Mouse (Mus musculus) G1E (cell line): ENCODE results near the gene Szrd1. TPM values are rescaled to one million over a fixed set of nuclear protein-coding genes. Genes with fewer than 3 reads are reported as not detected.

Source experiments
- ATAC-seq: 2 replicates; pipeline ENCODE4 v1.8.0; 2016; ENCODE audit warnings: mild to moderate bottlenecking; ENCODE audit not compliant: insufficient number of reproducible peaks, poor library complexity, low FRiP score, severe bottlenecking; ENCODE audit errors: extremely low read depth
- DNase-seq: peaks from one replicate; pipeline ENCODE4 v3.0.0; 2012; ENCODE audit warnings: low spot score
- H3K27me3 ChIP-seq: 2 replicates; pipeline ENCODE4 v1.6.1; 2012; ENCODE audit warnings: mild to moderate bottlenecking, low read length, inconsistent platforms; ENCODE audit not compliant: insufficient read depth
- H3K36me3 ChIP-seq: replicated peaks from 2 replicates; pipeline ENCODE3; 2012; ENCODE audit warnings: mild to moderate bottlenecking, inconsistent platforms
- H3K4me1 ChIP-seq: 2 replicates; pipeline ENCODE4 v1.6.1; 2012; ENCODE audit warnings: low read depth, low read length, inconsistent platforms, mixed read lengths; ENCODE audit not compliant: insufficient read depth
- H3K4me3 ChIP-seq: 2 replicates; pipeline ENCODE4 v1.5.1; 2012; ENCODE audit warnings: low read depth, mild to moderate bottlenecking, inconsistent platforms, low read length, moderate library complexity, mixed read lengths
- H3K9me3 ChIP-seq: replicated peaks from 2 replicates; pipeline ENCODE4 v1.6.1; 2012; ENCODE audit warnings: inconsistent platforms
- CTCF ChIP-seq: IDR thresholded peaks from 2 replicates; pipeline ENCODE4 v1.5.1; 2012; ENCODE audit warnings: low read depth, low read length, inconsistent platforms, mixed read lengths
- GATA1 ChIP-seq: IDR thresholded peaks from 2 replicates; pipeline ENCODE4 v1.6.1; 2012; ENCODE audit warnings: borderline replicate concordance, low read length, inconsistent platforms, mixed read lengths
- GATA2 ChIP-seq: IDR thresholded peaks from 2 replicates; pipeline ENCODE4 v1.6.1; 2012; ENCODE audit warnings: low read depth, low read length, inconsistent platforms, borderline replicate concordance
- POLR2AphosphoS5 ChIP-seq: IDR thresholded peaks from 2 replicates; pipeline ENCODE4 v1.6.1; 2012; ENCODE audit warnings: low read depth, low read length, inconsistent platforms; ENCODE audit not compliant: insufficient replicate concordance
- TAL1 ChIP-seq: conservative IDR thresholded peaks from 2 replicates; pipeline ENCODE4 v1.6.1; 2012; ENCODE audit warnings: low read depth, low read length, inconsistent platforms, mixed read lengths
- polyA plus RNA-seq: library from polyadenylated mRNA; stranded (reverse); fragments of >175 nt; gene quantifications from 2 replicates; pipeline ENCODE4 v1.2.3, GENCODE M21; 2012
- total RNA-seq, 2 experiments: library from RNA; stranded (forward) in 1 of 2; stranded (reverse) in 1 of 2; fragments of 200-1000 nt in 1 of 2; fragments of >200 nt in 1 of 2; fragmentation: Nextera tagmentation in 1 of 2; gene quantifications; 2 replicates each; pipeline ENCODE4 v1.2.3; 2014 to 2017

The Szrd1 gene
- total and polyA plus RNA-seq, 3 experiments, result 37.2 to 150 (median 64.5) TPM

DNA sequence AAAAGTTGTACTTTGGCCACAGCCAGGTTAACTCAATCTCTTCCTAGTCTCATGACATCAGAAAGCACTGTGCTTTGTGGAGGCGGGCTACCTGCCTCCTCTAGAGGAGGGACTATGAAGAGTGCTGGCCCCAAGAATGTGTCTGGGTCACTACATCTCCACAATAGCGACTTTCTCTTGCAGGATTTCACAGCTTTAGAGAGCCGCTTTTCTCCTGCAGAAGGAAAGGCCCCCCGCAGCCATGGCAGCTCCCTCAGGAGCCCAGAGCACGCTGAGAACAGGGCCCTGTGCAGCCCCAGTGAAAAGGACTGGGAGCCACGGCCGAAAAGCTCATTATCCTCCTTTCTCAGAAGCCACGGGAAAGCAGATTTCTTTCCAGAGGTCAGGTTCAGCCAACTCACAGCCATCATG lies 5.5 kb downstream of the Szrd1 start:
- ATAC-seq (no peak), DNase-seq (no peak)
- no peaks in the 10 kb centered on the region for H3K27me3 ChIP-seq
- H3K9me3 ChIP-seq, result no peaks in the 10 kb centered on the region
- no peak overlapping the region for H3K4me3 ChIP-seq
- H3K4me1 ChIP-seq, result peaks cover 56% of the 10 kb centered on the region
- H3K36me3 ChIP-seq, result peaks cover 75% of the 10 kb centered on the region
- TF ChIP-seq POLR2AphosphoS5 (no peak), TAL1 (no peak), CTCF (no peak), GATA1 (no peak), GATA2 (no peak)

DNA sequence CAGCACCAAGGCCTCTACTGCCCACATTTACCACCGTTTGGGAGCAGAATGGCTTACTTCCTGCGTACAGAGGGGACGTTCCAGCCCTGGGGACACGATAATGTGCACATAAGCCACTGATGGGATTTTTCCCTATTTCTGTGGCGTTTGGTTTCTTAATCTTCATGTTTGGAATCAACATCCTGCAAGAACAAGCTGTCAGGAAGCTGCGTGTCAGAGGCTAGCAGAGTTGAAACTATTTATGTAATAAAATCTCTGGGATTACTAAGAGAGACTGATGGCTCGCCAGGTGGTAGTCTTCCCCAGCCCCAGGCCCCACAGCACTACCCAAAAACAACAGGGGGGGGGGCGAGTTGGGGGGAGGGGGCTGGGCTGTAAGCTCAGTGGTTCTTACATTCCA lies 6.3 kb downstream of the Szrd1 start:
- Histone ChIP-seq H3K4me1 (peaks cover 56% of the 10 kb centered on the region), H3K4me3 (no peak overlapping the region), H3K9me3 (no peaks in the 10 kb centered on the region), H3K27me3 (no peaks in the 10 kb centered on the region), H3K36me3 (peaks cover 76% of the 10 kb centered on the region)
- DNase-seq (no peak), ATAC-seq (no peak)
- no peak for TF ChIP-seq GATA1
- TF ChIP-seq TAL1, result no peak
- TF ChIP-seq GATA2, result no peak
- TF ChIP-seq POLR2AphosphoS5, result no peak
- no peak for TF ChIP-seq CTCF

DNA sequence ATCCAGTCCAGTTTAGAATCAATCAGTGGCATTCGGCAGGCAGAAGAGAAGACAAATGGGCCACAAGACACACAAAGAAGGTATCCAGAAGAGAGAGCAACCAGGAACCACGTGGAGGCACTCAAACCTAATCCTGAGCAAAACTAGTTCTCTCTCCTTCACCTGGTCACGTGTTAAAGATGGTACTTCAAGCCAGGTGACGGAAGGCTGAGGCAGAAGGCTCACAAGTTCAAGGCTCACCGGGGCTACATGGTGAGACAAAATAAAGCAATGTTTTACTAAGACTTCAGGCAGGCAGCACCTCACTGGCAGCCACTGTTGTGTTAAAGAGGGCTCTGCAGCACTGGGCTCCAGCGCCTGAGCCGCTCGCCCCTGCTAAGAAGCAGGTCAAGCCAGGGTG lies 7.4 kb downstream of the Szrd1 start:
- Histone ChIP-seq H3K27me3 (no peaks in the 10 kb centered on the region), H3K9me3 (no peaks in the 10 kb centered on the region), H3K4me3 (no peak overlapping the region), H3K36me3 (peaks cover 79% of the 10 kb centered on the region), H3K4me1 (peaks cover 52% of the 10 kb centered on the region)
- DNase-seq (no peak), ATAC-seq (no peak)
- TF ChIP-seq GATA2 (no peak), CTCF (no peak), TAL1 (no peak), POLR2AphosphoS5 (no peak), GATA1 (no peak)

DNA sequence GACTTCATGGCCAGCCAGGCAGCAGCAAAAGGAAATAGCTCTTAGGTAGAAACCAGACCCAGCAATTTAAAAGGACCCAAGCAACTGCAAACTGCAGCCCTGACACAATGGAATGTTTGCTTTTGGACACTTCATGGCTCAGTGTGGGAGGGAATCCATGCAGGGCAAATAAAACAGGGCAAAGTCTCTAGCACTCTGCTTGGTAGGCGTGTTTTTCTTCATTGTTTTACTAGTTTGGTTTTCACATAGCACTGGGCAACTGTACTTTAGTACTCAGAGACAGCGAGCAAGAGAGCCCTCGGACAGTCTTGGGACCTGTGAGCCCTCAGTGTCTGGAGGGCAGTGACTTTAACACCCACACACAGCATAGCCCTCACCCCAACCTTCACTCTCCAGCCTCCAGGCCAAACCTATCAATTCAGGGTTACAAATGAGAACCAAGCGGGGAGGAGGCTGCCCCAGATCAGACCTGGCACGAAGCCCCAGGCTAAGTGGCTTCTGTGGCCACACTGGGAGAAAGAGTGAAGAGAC lies 8.0 kb downstream of the Szrd1 start:
- TF ChIP-seq GATA2 (no peak), GATA1 (no peak), POLR2AphosphoS5 (no peak), TAL1 (no peak)
- H3K4me3 ChIP-seq, result no peak overlapping the region
- peaks cover 46% of the 10 kb centered on the region for H3K4me1 ChIP-seq
- no peak for ATAC-seq
- no peaks in the 10 kb centered on the region for H3K27me3 ChIP-seq
- no peaks in the 10 kb centered on the region for H3K9me3 ChIP-seq
- peaks cover 80% of the 10 kb centered on the region for H3K36me3 ChIP-seq
- DNase-seq, result no peak

DNA sequence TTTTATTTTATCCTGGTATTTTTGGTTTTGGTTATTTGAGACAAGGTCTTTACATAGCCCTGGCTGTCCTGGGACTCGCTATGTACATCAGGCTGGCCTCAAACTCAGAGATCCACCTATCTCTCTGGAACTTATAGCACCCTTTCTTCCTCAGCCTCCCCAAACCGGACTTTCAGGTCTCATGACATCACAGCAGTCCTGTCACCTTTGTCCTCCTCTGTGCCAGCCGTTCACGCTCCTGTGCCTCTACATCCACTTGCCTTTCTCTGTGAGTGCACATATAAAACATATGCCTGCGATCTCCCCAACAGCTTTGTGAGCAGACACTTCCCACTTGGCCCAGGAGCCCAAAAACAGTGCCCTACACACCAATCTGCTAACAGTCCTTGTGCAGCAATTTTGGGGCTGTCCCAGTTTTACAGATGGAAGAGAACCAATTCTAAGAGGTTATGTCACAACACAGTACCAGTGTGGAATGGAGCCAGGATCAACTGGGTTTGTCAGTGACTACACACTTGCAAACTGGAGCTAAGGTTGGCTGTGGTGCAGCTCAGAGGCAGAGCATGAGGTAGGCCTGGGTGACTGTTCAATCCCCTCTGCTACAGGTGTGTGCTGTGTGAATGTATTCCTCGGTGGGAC lies 8.8 kb downstream of the Szrd1 start:
- TF ChIP-seq CTCF (no peak), GATA1 (no peak), GATA2 (no peak), POLR2AphosphoS5 (no peak), TAL1 (no peak)
- DNase-seq (no peak), ATAC-seq (no peak)
- Histone ChIP-seq H3K27me3 (no peaks in the 10 kb centered on the region), H3K4me1 (peaks cover 41% of the 10 kb centered on the region), H3K36me3 (peaks cover 80% of the 10 kb centered on the region), H3K4me3 (no peak overlapping the region), H3K9me3 (no peaks in the 10 kb centered on the region)

DNA sequence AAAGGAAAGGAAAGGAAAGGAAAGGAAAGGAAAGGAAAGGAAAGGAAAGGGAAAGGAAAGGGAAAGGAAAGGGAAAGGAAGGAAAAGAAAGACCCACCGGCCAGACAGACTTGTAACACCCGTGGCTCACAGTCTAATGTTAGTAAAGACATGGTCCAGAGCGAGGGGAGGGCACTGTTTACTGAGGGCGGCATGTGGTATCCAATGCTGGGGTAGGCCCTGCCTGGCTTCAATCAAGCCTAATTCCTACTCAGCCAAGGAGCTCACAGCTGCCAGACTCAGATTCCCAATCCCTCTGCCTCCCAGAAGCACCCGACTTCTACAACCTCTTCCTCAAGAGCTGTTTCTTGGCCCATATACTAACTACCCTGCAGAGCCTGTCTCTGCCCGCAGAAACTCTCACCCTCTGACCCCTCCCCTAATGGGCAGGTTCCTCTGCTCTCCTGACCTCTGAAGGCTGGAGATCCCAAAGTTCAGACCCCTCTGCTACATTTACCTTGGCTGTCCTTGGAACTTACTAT lies 10.3 kb downstream of the Szrd1 start:
- DNase-seq (no peak), ATAC-seq (no peak)
- H3K36me3 ChIP-seq, result peaks cover 81% of the 10 kb centered on the region
- no peaks in the 10 kb centered on the region for H3K9me3 ChIP-seq
- peaks cover 31% of the 10 kb centered on the region for H3K4me1 ChIP-seq
- H3K4me3 ChIP-seq, result no peak overlapping the region
- no peaks in the 10 kb centered on the region for H3K27me3 ChIP-seq
- no peak for TF ChIP-seq POLR2AphosphoS5
- TF ChIP-seq GATA1, result no peak
- TF ChIP-seq TAL1, result no peak
- no peak for TF ChIP-seq CTCF
- TF ChIP-seq GATA2, result no peak
